ENCODE assay signal across 25 mouse cellular contexts in the genomic region with DNA sequence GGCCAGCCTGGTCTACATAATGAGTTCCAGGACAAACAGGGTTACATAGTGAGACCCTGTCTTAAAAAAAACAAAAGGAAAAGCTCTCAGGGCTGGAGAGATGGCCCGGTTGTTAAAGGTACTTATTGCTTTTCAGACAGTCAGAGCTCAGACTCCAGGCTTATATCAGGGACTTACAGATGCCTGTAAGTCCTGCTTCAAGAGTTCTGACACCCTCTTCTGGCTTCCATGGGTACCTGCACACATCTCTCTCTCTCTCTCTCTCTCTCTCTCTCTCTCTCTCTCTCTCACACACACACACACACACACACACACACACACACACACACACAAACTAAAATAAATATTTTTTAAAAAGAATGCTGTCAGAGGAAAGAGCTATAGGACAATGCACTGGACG. TPM values are rescaled to one million over a fixed set of nuclear protein-coding genes. Genes with fewer than 3 reads are reported as not detected.
DNase-seq lines count a peak whose midpoint lies in the region; ATAC-seq and TF ChIP-seq lines count a peak whose summit lies in the region.
"Had no signal": no experiment of that assay in that cellular context is flagged by ENCODE, and none has a peak within 500 bp of the region (broad histone marks: within the 10 kb centered on the region; RNA-seq: fewer than 3 reads in every experiment).

No protein-coding gene starts in this region.

- intact Hi-C loops in gastrocnemius, adult 2 months (cut with DNase I), result no loop called here

- no peak for DNase-seq in gastrocnemius, adult 2 months
- no peak for DNase-seq in gastrocnemius, postnatal 4 days (ENCODE audit: low spot score in 2 of 2)
- DNase-seq in midbrain, postnatal 0 days (ENCODE audit: low spot score), result no peak
- no peak for DNase-seq in urinary bladder, adult 18-20 months (ENCODE audit: low spot score in 2 of 2)
- DNase-seq: adrenal gland, adult 2 months; adrenal gland, postnatal 14 days; B cell, adult 2 months; cerebellum, adult 11-12 months; cerebellum, adult 8-10 months; cerebellum, postnatal 14 days; gastrocnemius, postnatal 25 days had no signal

- 63% methylated on average over 2 of the region's 2 CpGs for WGBS in intestine, postnatal 0 days
- WGBS in intestine, embryonic 15.5 days, result 53% methylated on average over 2 of the region's 2 CpGs
- WGBS in midbrain, postnatal 0 days, result 59% methylated on average over 2 of the region's 2 CpGs
- 63% methylated on average over 2 of the region's 2 CpGs for WGBS in midbrain, embryonic 16.5 days
- WGBS in kidney, embryonic 15.5 days, result 64% methylated on average over 2 of the region's 2 CpGs

- peak; percentile 11; the same call in 1 of the 2 replicates for TF ChIP-seq CTCF in gastrocnemius, adult 2 months (IDR thresholded peaks at IDR 0.05)
- TF ChIP-seq CTCF in intestine, postnatal 0 days (IDR thresholded peaks at IDR 0.05; ENCODE audit: low read depth), result peak; percentile 53
- TF ChIP-seq CTCF in midbrain, postnatal 0 days (IDR thresholded peaks at IDR 0.05), result peak; percentile 28; the same call in 1 of the 2 replicates

- no peak for ATAC-seq in intestine, postnatal 0 days
- no peak for ATAC-seq in intestine, embryonic 15.5 days
- no peak for ATAC-seq in midbrain, postnatal 0 days (ENCODE audit: low FRiP score)
- ATAC-seq in midbrain, embryonic 16.5 days, result no peak
- ATAC-seq in kidney, embryonic 15.5 days (replicated peaks; ENCODE audit: low FRiP score), result no peak
- ATAC-seq: forebrain, embryonic 13.5 days; forebrain, embryonic 16.5 days had no signal

- H3K4me1 ChIP-seq in intestine, postnatal 0 days (replicated peaks; ENCODE audit: control insufficient read depth, insufficient read depth, low read length), result no peaks in the 10 kb centered on the region; the same call in 1 of the 2 replicates
- H3K4me1 ChIP-seq in intestine, embryonic 15.5 days (replicated peaks), result peaks cover 18% of the 10 kb centered on the region; the same call in 1 of the 2 replicates
- no peaks in the 10 kb centered on the region for H3K4me1 ChIP-seq in midbrain, postnatal 0 days (ENCODE audit: insufficient read depth, low read length)
- no peaks in the 10 kb centered on the region for H3K4me1 ChIP-seq in midbrain, embryonic 16.5 days (ENCODE audit: control insufficient read depth, insufficient read depth, low read length)
- no peaks in the 10 kb centered on the region for H3K4me1 ChIP-seq in kidney, embryonic 15.5 days
- H3K4me1 ChIP-seq: forebrain, embryonic 10.5 days; forebrain, embryonic 13.5 days; heart, embryonic 12.5 days; heart, embryonic 15.5 days; hindbrain, embryonic 12.5 days; hindbrain, embryonic 15.5 days had no signal

- H3K4me2 ChIP-seq in intestine, postnatal 0 days (replicated peaks; ENCODE audit: low read depth), result no peak overlapping the region
- no peak overlapping the region for H3K4me2 ChIP-seq in intestine, embryonic 15.5 days (replicated peaks)
- H3K4me2 ChIP-seq in midbrain, postnatal 0 days (ENCODE audit: low read depth, low read length, poor library complexity, severe bottlenecking), result no peak overlapping the region
- H3K4me2 ChIP-seq in midbrain, embryonic 16.5 days (ENCODE audit: low read length), result no peak overlapping the region
- no peak overlapping the region for H3K4me2 ChIP-seq in kidney, embryonic 15.5 days
- H3K4me2 ChIP-seq: forebrain, embryonic 13.5 days; heart, embryonic 12.5 days; heart, embryonic 15.5 days; hindbrain, embryonic 12.5 days; hindbrain, embryonic 15.5 days had no signal

- no peak overlapping the region for H3K4me3 ChIP-seq in gastrocnemius, adult 2 months
- H3K4me3 ChIP-seq in intestine, postnatal 0 days (ENCODE audit: low read depth, low read length), result no peak overlapping the region
- H3K4me3 ChIP-seq in intestine, embryonic 15.5 days (replicated peaks), result no peak overlapping the region
- H3K4me3 ChIP-seq in midbrain, postnatal 0 days (ENCODE audit: low read depth, low read length), result no peak overlapping the region
- H3K4me3 ChIP-seq in midbrain, embryonic 16.5 days (ENCODE audit: low read depth, low read length), result no peak overlapping the region
- no peak overlapping the region for H3K4me3 ChIP-seq in kidney, embryonic 15.5 days (replicated peaks)
- H3K4me3 ChIP-seq: forebrain, embryonic 10.5 days; forebrain, embryonic 13.5 days; heart, embryonic 12.5 days; heart, embryonic 15.5 days; hindbrain, embryonic 12.5 days; hindbrain, embryonic 15.5 days had no signal

- H3K9ac ChIP-seq in intestine, postnatal 0 days (ENCODE audit: low read depth, low read length), result no peak overlapping the region
- no peak overlapping the region for H3K9ac ChIP-seq in intestine, embryonic 15.5 days
- H3K9ac ChIP-seq in midbrain, postnatal 0 days (replicated peaks; ENCODE audit: low read length, poor library complexity, severe bottlenecking), result no peak overlapping the region
- no peak overlapping the region for H3K9ac ChIP-seq in midbrain, embryonic 16.5 days (ENCODE audit: low read depth, low read length)
- H3K9ac ChIP-seq in kidney, embryonic 15.5 days, result no peak overlapping the region
- H3K9ac ChIP-seq: forebrain, embryonic 13.5 days; heart, embryonic 12.5 days; heart, embryonic 15.5 days; hindbrain, embryonic 12.5 days; hindbrain, embryonic 15.5 days had no signal

- H3K9me3 ChIP-seq in intestine, postnatal 0 days (ENCODE audit: control insufficient read depth), result no peaks in the 10 kb centered on the region
- H3K9me3 ChIP-seq in intestine, embryonic 15.5 days, result no peaks in the 10 kb centered on the region
- no peaks in the 10 kb centered on the region for H3K9me3 ChIP-seq in midbrain, postnatal 0 days (ENCODE audit: low read length)
- H3K9me3 ChIP-seq in midbrain, embryonic 16.5 days (replicated peaks; ENCODE audit: control insufficient read depth, low read length, poor library complexity, severe bottlenecking), result no peaks in the 10 kb centered on the region
- no peaks in the 10 kb centered on the region for H3K9me3 ChIP-seq in kidney, embryonic 15.5 days (replicated peaks)
- H3K9me3 ChIP-seq: forebrain, embryonic 13.5 days; G1E; heart, embryonic 15.5 days; hindbrain, embryonic 12.5 days; hindbrain, embryonic 15.5 days had no signal

- no peaks in the 10 kb centered on the region for H3K36me3 ChIP-seq in intestine, postnatal 0 days (ENCODE audit: control insufficient read depth, insufficient read depth)
- H3K36me3 ChIP-seq in intestine, embryonic 15.5 days, result no peaks in the 10 kb centered on the region
- no peaks in the 10 kb centered on the region for H3K36me3 ChIP-seq in midbrain, postnatal 0 days (ENCODE audit: insufficient read depth, low read length)
- H3K36me3 ChIP-seq in midbrain, embryonic 16.5 days (ENCODE audit: control insufficient read depth, insufficient read depth, low read length), result no peaks in the 10 kb centered on the region
- no peaks in the 10 kb centered on the region for H3K36me3 ChIP-seq in kidney, embryonic 15.5 days
- H3K36me3 ChIP-seq: forebrain, embryonic 10.5 days; G1E; heart, embryonic 12.5 days; heart, embryonic 15.5 days; hindbrain, embryonic 12.5 days; hindbrain, embryonic 15.5 days had no signal

- no peaks in the 10 kb centered on the region for H3K27me3 ChIP-seq in intestine, postnatal 0 days (replicated peaks; ENCODE audit: control insufficient read depth, insufficient read depth, low read length)
- H3K27me3 ChIP-seq in intestine, embryonic 15.5 days (replicated peaks), result no peaks in the 10 kb centered on the region
- no peaks in the 10 kb centered on the region for H3K27me3 ChIP-seq in midbrain, postnatal 0 days (ENCODE audit: insufficient read depth, low read length)
- no peaks in the 10 kb centered on the region for H3K27me3 ChIP-seq in midbrain, embryonic 16.5 days (ENCODE audit: control insufficient read depth, insufficient read depth, low read depth, low read length)
- no peaks in the 10 kb centered on the region for H3K27me3 ChIP-seq in kidney, embryonic 15.5 days
- H3K27me3 ChIP-seq: forebrain, embryonic 13.5 days; heart, embryonic 15.5 days; hindbrain, embryonic 12.5 days; hindbrain, embryonic 15.5 days had no signal

- H3K27ac ChIP-seq in gastrocnemius, adult 2 months, result no peak overlapping the region
- no peak overlapping the region for H3K27ac ChIP-seq in intestine, postnatal 0 days (ENCODE audit: low read depth, low read length)
- H3K27ac ChIP-seq in intestine, embryonic 15.5 days, result no peak overlapping the region
- no peak overlapping the region for H3K27ac ChIP-seq in midbrain, postnatal 0 days (ENCODE audit: low read depth, low read length)
- H3K27ac ChIP-seq in midbrain, embryonic 16.5 days (ENCODE audit: low read length), result no peak overlapping the region
- H3K27ac ChIP-seq in kidney, embryonic 15.5 days, result no peak overlapping the region
- H3K27ac ChIP-seq: forebrain, embryonic 10.5 days; forebrain, embryonic 13.5 days; heart, embryonic 15.5 days; hindbrain, embryonic 12.5 days; hindbrain, embryonic 15.5 days had no signal

RNA-seq across cellular contexts. Expression of a gene that starts 13.4 kb away (rescaled TPM):
- total RNA-seq in gastrocnemius, adult 2 months (2021), result 10 to 100 TPM; 58.9 to 99.2 TPM
- 10 to 100 TPM; 53.8 to 57.2 TPM for total RNA-seq in gastrocnemius, postnatal 4 days (2021)
- polyA plus RNA-seq in intestine, postnatal 0 days (2015; fragmentation: Nextera tagmentation; extraction: Ambion mirVana), result 1.7 and 2.3 TPM in 2 replicates
- polyA plus RNA-seq in intestine, embryonic 15.5 days (2015; fragmentation: Nextera tagmentation; extraction: Ambion mirVana), result 3.1 and 4.1 TPM in 2 replicates
- total RNA-seq in midbrain, postnatal 0 days (2014; rRNA removed), result 62.9 and 63.4 TPM in 2 replicates
- polyA plus RNA-seq in midbrain, postnatal 0 days (2015; fragmentation: Nextera tagmentation; extraction: Ambion mirVana), result 15.2 and 17.7 TPM in 2 replicates
- polyA plus RNA-seq in midbrain, embryonic 16.5 days (2015; fragmentation: Nextera tagmentation; extraction: Ambion mirVana), result 20.8 TPM in 2 replicates
- polyA plus RNA-seq in kidney, embryonic 15.5 days (2015; fragmentation: Nextera tagmentation; extraction: Ambion mirVana), result 1.2 and 1.4 TPM in 2 replicates
- total RNA-seq: granulocyte monocyte progenitor cell, adult 5-6 weeks; hematopoietic stem cell, adult 5-6 weeks had no signal
- polyA plus RNA-seq: G1E had no signal

RNA-seq across cellular contexts. Expression of a gene that starts 26.0 kb away (rescaled TPM):
- 10 to 100 TPM; 17.2 to 18.7 TPM for total RNA-seq in gastrocnemius, adult 2 months (2021)
- 10 to 100 TPM; 23.7 to 26.1 TPM for total RNA-seq in gastrocnemius, postnatal 4 days (2021)
- polyA plus RNA-seq in intestine, postnatal 0 days (2015; fragmentation: Nextera tagmentation; extraction: Ambion mirVana), result 108 and 111 TPM in 2 replicates
- 54.8 and 62.1 TPM in 2 replicates for polyA plus RNA-seq in intestine, embryonic 15.5 days (2015; fragmentation: Nextera tagmentation; extraction: Ambion mirVana)
- 19.4 and 29.7 TPM in 2 replicates for total RNA-seq in midbrain, postnatal 0 days (2014; rRNA removed)
- polyA plus RNA-seq in midbrain, postnatal 0 days (2015; fragmentation: Nextera tagmentation; extraction: Ambion mirVana), result 34.8 and 36.5 TPM in 2 replicates
- polyA plus RNA-seq in midbrain, embryonic 16.5 days (2015; fragmentation: Nextera tagmentation; extraction: Ambion mirVana), result 19.3 and 22.3 TPM in 2 replicates
- polyA plus RNA-seq in kidney, embryonic 15.5 days (2015; fragmentation: Nextera tagmentation; extraction: Ambion mirVana), result 57.5 and 59.8 TPM in 2 replicates

RNA-seq across cellular contexts. Expression of a gene that starts 54.6 kb away (rescaled TPM):
- 100 to 1,000 TPM; 113 to 123 TPM for total RNA-seq in gastrocnemius, adult 2 months (2021)
- total RNA-seq in gastrocnemius, postnatal 4 days (2021), result 10 to 100 TPM; 54.5 to 62.9 TPM
- 105 and 117 TPM in 2 replicates for polyA plus RNA-seq in intestine, postnatal 0 days (2015; fragmentation: Nextera tagmentation; extraction: Ambion mirVana)
- polyA plus RNA-seq in intestine, embryonic 15.5 days (2015; fragmentation: Nextera tagmentation; extraction: Ambion mirVana), result 52.6 and 54.8 TPM in 2 replicates
- 25.8 and 32.7 TPM in 2 replicates for total RNA-seq in midbrain, postnatal 0 days (2014; rRNA removed)
- polyA plus RNA-seq in midbrain, postnatal 0 days (2015; fragmentation: Nextera tagmentation; extraction: Ambion mirVana), result 39.8 and 44.5 TPM in 2 replicates
- 26.5 and 27.6 TPM in 2 replicates for polyA plus RNA-seq in midbrain, embryonic 16.5 days (2015; fragmentation: Nextera tagmentation; extraction: Ambion mirVana)
- polyA plus RNA-seq in kidney, embryonic 15.5 days (2015; fragmentation: Nextera tagmentation; extraction: Ambion mirVana), result 45.7 and 47.2 TPM in 2 replicates
